Mouse (Mus musculus) kidney, adult 2 months (tissue): ENCODE measurements around the gene Sspo. TPM values are rescaled to one million over a fixed set of nuclear protein-coding genes. Genes with fewer than 3 reads are reported as not detected.

Source experiments
- DNase-seq: peaks from one replicate; pipeline ENCODE4 v3.0.0; 2021
- H3K27ac ChIP-seq: fragments of 200-500 bp; 2 replicates; pipeline ENCODE4 v1.5.1; 2012; ENCODE audit warnings: low read depth, low read length, control low read depth, inconsistent platforms; ENCODE audit not compliant: insufficient read depth
- H3K27me3 ChIP-seq: fragments of 200-500 bp; replicated peaks from 2 replicates; pipeline ENCODE4 v1.6.1; 2012; ENCODE audit warnings: mild to moderate bottlenecking, moderate library complexity, low read length, inconsistent platforms; ENCODE audit not compliant: control insufficient read depth, insufficient read depth
- H3K36me3 ChIP-seq: fragments of 200-500 bp; 2 replicates; pipeline ENCODE4 v1.6.1; 2012; ENCODE audit warnings: mild to moderate bottlenecking, moderate library complexity, low read length, inconsistent platforms; ENCODE audit not compliant: control insufficient read depth, insufficient read depth
- H3K4me1 ChIP-seq: fragments of 200-500 bp; 2 replicates; pipeline ENCODE4 v1.6.1; 2011; ENCODE audit warnings: low read length; ENCODE audit not compliant: control insufficient read depth, insufficient read depth
- H3K4me3 ChIP-seq: fragments of 200-500 bp; 2 replicates; pipeline ENCODE4 v1.5.1; 2011; ENCODE audit warnings: mild to moderate bottlenecking, low read depth, low read length, control low read depth; ENCODE audit not compliant: insufficient read depth
- CTCF ChIP-seq: fragments of 200-500 bp; conservative IDR thresholded peaks from 2 replicates; pipeline ENCODE4 v1.5.1; 2011; ENCODE audit warnings: low read depth, mild to moderate bottlenecking, control low read depth, low read length, moderate library complexity, mixed read lengths; ENCODE audit not compliant: insufficient read depth, insufficient read length
- POLR2A ChIP-seq: fragments of 200-500 bp; IDR thresholded peaks from one replicate; pipeline ENCODE4 v1.6.1; 2011; ENCODE audit warnings: low read depth, low read length, control low read depth
- WGBS: fragments of 180-500 bp; shearing (Covaris S2); methylation state at CpG from one replicate; pipeline ENCODE4 v1.1.7; 2018; 5-methylcytosine and 5-hydroxymethylcytosine counted together
- polyA plus RNA-seq: library from polyadenylated mRNA; depleted of rRNA; stranded (reverse); fragments of >200 nt; gene quantifications from 2 replicates; pipeline ENCODE4 v1.2.3, GENCODE M21; 2012; rRNA removed

Gene Sspo
- polyA plus RNA-seq, 1 experiment: 1.5 TPM

DNA sequence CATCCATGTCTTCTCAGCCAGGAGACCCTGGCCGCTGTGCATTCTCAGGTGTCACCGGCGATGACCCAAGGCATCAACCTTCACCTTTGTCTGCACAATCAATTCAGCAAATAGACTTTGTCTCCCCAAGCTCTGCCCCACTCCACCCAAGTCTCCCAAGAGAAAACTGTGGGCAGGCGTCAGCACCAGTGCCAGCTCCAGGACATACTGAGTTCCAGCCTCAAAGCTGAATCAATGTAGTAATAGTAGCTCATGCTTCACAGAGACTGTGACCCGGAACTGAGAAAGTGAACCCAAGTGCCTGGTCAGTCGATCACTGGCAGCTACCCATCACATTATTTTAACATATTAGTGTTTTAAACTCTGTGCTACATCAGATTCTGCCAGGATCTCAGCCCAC lies 100.3 kb downstream of the Sspo start:
- no peak overlapping the region for H3K4me3 ChIP-seq
- no peaks in the 10 kb centered on the region for H3K27me3 ChIP-seq
- no peak for DNase-seq
- H3K4me1 ChIP-seq: no peaks in the 10 kb centered on the region
- H3K27ac ChIP-seq: no peak overlapping the region
- H3K36me3 ChIP-seq: no peaks in the 10 kb centered on the region
- TF ChIP-seq CTCF (no peak), POLR2A (no peak)
- WGBS: 76% methylated on average over 6 of the region's 6 CpGs

Other genes starting within 250 kb of the Sspo start
- 16.7 and 22.1 TPM in 2 replicates for gene Krba1, start 52.6 kb upstream of the Sspo start, polyA plus RNA-seq
- gene Zfp467, start 2.4 kb upstream of the Sspo start, polyA plus RNA-seq: 67.0 and 80.0 TPM in 2 replicates
- 101 and 109 TPM in 2 replicates for gene Atp6v0e2, start 89.4 kb downstream of the Sspo start, polyA plus RNA-seq
- 35.3 and 36.5 TPM in 2 replicates for gene Lrrc61, start 106.6 kb downstream of the Sspo start, polyA plus RNA-seq
- 87.9 and 89.2 TPM in 2 replicates for gene Rarres2, start 124.6 kb downstream of the Sspo start, polyA plus RNA-seq
- gene Gm45021, start 141.4 kb downstream of the Sspo start, polyA plus RNA-seq: not detected in 2 replicates
- 49.2 and 73.1 TPM in 2 replicates for gene Repin1, start 145.7 kb downstream of the Sspo start, polyA plus RNA-seq
- 0.42 and 0.49 TPM in 2 replicates for gene Gm44965, start 145.7 kb downstream of the Sspo start, polyA plus RNA-seq
- gene Zfp775, start 153.8 kb downstream of the Sspo start, polyA plus RNA-seq: 4.3 and 6.1 TPM in 2 replicates
- gene AI854703, start 178.5 kb downstream of the Sspo start, polyA plus RNA-seq: 30.9 and 37.4 TPM in 2 replicates
- gene Gimap8, start 199.0 kb downstream of the Sspo start, polyA plus RNA-seq: 6.1 and 9.1 TPM in 2 replicates
- 6.8 and 10.1 TPM in 2 replicates for gene Gimap9, start 227.9 kb downstream of the Sspo start, polyA plus RNA-seq
- gene Gimap4, start 236.3 kb downstream of the Sspo start, polyA plus RNA-seq: 27.5 and 44.3 TPM in 2 replicates